Mouse (Mus musculus): ENCODE results near the gene Tmem274. TPM values are rescaled to one million over a fixed set of nuclear protein-coding genes. Genes with fewer than 3 reads are reported as not detected.

Tmem274 gene
- polyA plus RNA-seq, 1 experiment from 2014 or later, result 0.53 TPM

DNA sequence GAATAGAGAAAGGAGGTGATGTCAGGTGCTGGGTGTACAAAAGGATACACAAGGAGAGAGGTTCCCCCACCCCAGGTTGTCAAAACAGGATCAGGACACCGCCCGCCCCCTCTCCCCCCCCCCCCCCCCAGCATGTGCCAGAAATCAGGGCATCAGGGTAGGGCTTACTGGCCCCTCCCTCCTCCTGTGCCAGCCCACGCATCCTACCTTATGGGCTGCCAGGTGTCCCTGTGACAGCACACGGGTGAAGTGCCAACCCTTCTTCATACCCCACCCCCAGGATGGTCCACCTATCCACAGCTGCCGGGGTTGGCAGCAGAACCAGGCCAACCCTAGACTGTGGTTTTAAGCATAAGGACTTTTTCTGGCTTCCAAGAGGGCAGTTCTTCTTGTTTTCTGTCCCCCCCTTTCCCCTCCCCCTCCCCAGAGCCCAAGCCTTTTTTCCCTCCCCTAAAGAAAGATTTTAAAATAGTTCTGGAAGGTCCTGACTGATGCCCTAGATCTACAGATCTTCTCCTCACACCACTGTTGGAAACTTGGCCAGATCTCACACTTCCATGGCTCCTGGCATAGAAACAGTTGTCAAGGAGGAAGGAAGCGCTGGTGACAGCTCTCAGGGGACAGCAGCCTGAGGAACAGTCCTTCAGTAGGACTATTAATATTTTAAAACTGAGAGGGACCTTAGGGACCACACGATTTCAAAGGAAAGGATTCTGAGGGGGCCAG is 15.4 kb upstream of the Tmem274 start:
- WGBS, result 56% methylated on average over 6 of the region's 7 CpGs
- Histone ChIP-seq H3K27ac (ENCODE audit: low read length) (no peak overlapping the region), H3K4me3 (ENCODE audit: low read length) (no peak overlapping the region), H3K4me2 (ENCODE audit: low read depth, low read length) (no peak overlapping the region), H3K4me1 (replicated peaks; ENCODE audit: control insufficient read depth, insufficient read depth, low read length) (no peaks in the 10 kb centered on the region), H3K9me3 (ENCODE audit: control insufficient read depth, low read length) (no peaks in the 10 kb centered on the region), H3K36me3 (ENCODE audit: control insufficient read depth, insufficient read depth, low read length) (no peaks in the 10 kb centered on the region), H3K27me3 (ENCODE audit: control insufficient read depth, insufficient read depth, low read depth, low read length) (no peaks in the 10 kb centered on the region), H3K9ac (ENCODE audit: low read length) (no peak overlapping the region)
- no peak for ATAC-seq (ENCODE audit: low read depth)

DNA sequence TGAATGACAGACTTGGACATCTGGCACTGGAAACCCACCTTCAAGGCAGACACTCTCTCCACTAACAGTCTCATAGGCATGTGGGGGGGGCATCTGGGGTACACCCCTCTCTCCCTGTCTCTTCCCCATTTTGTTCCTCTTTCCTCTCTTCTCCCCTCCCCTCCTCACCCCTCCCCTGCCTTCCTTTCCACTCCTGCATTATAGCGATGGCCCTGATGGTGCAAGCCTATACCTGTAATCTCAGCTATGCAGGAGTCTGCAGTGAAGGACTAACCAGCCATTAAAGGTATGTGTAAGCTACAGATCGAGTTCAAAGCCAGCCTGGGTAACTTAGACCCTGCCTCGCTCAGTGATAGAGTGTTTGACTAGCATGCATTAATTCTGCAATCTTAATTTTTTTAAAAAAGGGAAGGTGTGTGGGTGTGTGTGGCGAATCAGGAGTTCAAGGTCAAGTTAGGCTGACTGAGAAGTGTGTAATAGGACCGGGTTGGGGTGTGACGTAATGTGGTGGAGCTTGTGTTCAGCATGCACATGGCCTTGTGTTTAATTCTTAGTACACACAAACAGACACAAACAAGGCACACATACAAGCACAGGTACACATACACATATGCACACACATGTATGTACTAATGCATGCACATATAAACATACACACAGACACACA is 14.7 kb upstream of the Tmem274 start:
- no peaks in the 10 kb centered on the region for H3K27me3 ChIP-seq (ENCODE audit: control insufficient read depth, insufficient read depth, low read depth, low read length)
- H3K27ac ChIP-seq (ENCODE audit: low read length), result no peak overlapping the region
- H3K36me3 ChIP-seq (ENCODE audit: control insufficient read depth, insufficient read depth, low read length), result no peaks in the 10 kb centered on the region
- WGBS, result 67% methylated on average over 6 of the region's 6 CpGs
- ATAC-seq (ENCODE audit: low read depth), result no peak
- no peaks in the 10 kb centered on the region for H3K9me3 ChIP-seq (ENCODE audit: control insufficient read depth, low read length)
- H3K9ac ChIP-seq (ENCODE audit: low read length), result no peak overlapping the region
- H3K4me2 ChIP-seq (ENCODE audit: low read depth, low read length), result no peak overlapping the region
- no peaks in the 10 kb centered on the region for H3K4me1 ChIP-seq (replicated peaks; ENCODE audit: control insufficient read depth, insufficient read depth, low read length)
- no peak overlapping the region for H3K4me3 ChIP-seq (ENCODE audit: low read length)

- 61% methylated on average over 6 of the region's 6 CpGs for WGBS
- Histone ChIP-seq H3K9ac (ENCODE audit: low read length) (no peak overlapping the region), H3K9me3 (ENCODE audit: control insufficient read depth, low read length) (no peaks in the 10 kb centered on the region), H3K27me3 (ENCODE audit: control insufficient read depth, insufficient read depth, low read depth, low read length) (no peaks in the 10 kb centered on the region), H3K4me2 (ENCODE audit: low read depth, low read length) (no peak overlapping the region), H3K36me3 (ENCODE audit: control insufficient read depth, insufficient read depth, low read length) (no peaks in the 10 kb centered on the region), H3K27ac (ENCODE audit: low read length) (no peak overlapping the region), H3K4me3 (ENCODE audit: low read length) (no peak overlapping the region), H3K4me1 (replicated peaks; ENCODE audit: control insufficient read depth, insufficient read depth, low read length) (no peaks in the 10 kb centered on the region)
- no peak for ATAC-seq (ENCODE audit: low read depth)
Measured at GRCm38 (mm10) chr4:149463435-149463950, 13.7 kb upstream of the Tmem274 start.

- Histone ChIP-seq H3K4me2 (ENCODE audit: low read depth, low read length) (no peak overlapping the region), H3K4me1 (replicated peaks; ENCODE audit: control insufficient read depth, insufficient read depth, low read length) (no peaks in the 10 kb centered on the region), H3K36me3 (ENCODE audit: control insufficient read depth, insufficient read depth, low read length) (no peaks in the 10 kb centered on the region), H3K27ac (ENCODE audit: low read length) (no peak overlapping the region), H3K27me3 (ENCODE audit: control insufficient read depth, insufficient read depth, low read depth, low read length) (no peaks in the 10 kb centered on the region), H3K4me3 (ENCODE audit: low read length) (no peak overlapping the region), H3K9me3 (ENCODE audit: control insufficient read depth, low read length) (no peaks in the 10 kb centered on the region), H3K9ac (ENCODE audit: low read length) (no peak overlapping the region)
- WGBS, result 89% methylated on average over 3 of the region's 3 CpGs
- ATAC-seq (ENCODE audit: low read depth), result no peak
Measured at GRCm38 (mm10) chr4:149469557-149469956, 7.6 kb upstream of the Tmem274 start.

DNA sequence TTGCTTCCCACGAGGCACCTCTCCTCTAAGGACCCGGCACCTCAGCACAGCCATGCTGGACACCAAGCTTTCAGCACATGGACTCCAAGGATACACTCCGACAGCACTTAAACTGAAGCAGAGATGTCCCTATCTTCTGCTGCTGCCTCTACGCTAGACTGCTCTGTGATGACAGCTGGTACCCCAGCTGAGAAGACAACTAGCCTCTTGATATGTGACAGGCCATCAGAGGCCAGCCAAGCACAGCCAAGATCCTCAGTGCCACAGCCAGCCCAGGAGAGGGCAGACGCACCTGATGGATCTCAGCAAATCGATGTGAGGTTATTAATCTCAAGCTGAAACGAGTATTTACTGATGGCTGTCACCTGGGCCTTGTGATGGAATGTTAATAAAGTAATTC is 2.1 kb upstream of the Tmem274 start:
- Histone ChIP-seq H3K9ac (ENCODE audit: low read length) (no peak overlapping the region), H3K27ac (ENCODE audit: low read length) (no peak overlapping the region), H3K4me2 (ENCODE audit: low read depth, low read length) (no peak overlapping the region), H3K4me3 (ENCODE audit: low read length) (no peak overlapping the region), H3K27me3 (ENCODE audit: control insufficient read depth, insufficient read depth, low read depth, low read length) (no peaks in the 10 kb centered on the region), H3K4me1 (replicated peaks; ENCODE audit: control insufficient read depth, insufficient read depth, low read length) (no peaks in the 10 kb centered on the region), H3K9me3 (ENCODE audit: control insufficient read depth, low read length) (no peaks in the 10 kb centered on the region), H3K36me3 (ENCODE audit: control insufficient read depth, insufficient read depth, low read length) (no peaks in the 10 kb centered on the region)
- no peak for ATAC-seq (ENCODE audit: low read depth)
- 51% methylated on average over 7 of the region's 7 CpGs for WGBS

GRCm38 (mm10) chr4:149484566-149484965 is 7.4 kb downstream of the Tmem274 start:
- H3K9ac ChIP-seq (ENCODE audit: low read length), result peak overlapping the region; percentile 82
- peak overlapping the region; percentile 81 for H3K4me3 ChIP-seq (ENCODE audit: low read length)
- H3K9me3 ChIP-seq (ENCODE audit: control insufficient read depth, low read length), result no peaks in the 10 kb centered on the region
- H3K4me1 ChIP-seq (replicated peaks; ENCODE audit: control insufficient read depth, insufficient read depth, low read length), result peaks cover 11% of the 10 kb centered on the region
- H3K36me3 ChIP-seq (ENCODE audit: control insufficient read depth, insufficient read depth, low read length), result peaks cover 5% of the 10 kb centered on the region; the same call in 1 of the 2 replicates
- peak; percentile 12; the same call in 1 of the 2 replicates for ATAC-seq (ENCODE audit: low read depth)
- H3K27ac ChIP-seq (ENCODE audit: low read length), result peak overlapping the region; percentile 60; the same call in 1 of the 2 replicates
- 43% methylated on average over 3 of the region's 3 CpGs for WGBS
- H3K27me3 ChIP-seq (ENCODE audit: control insufficient read depth, insufficient read depth, low read depth, low read length), result no peaks in the 10 kb centered on the region
- peak overlapping the region; percentile 92 for H3K4me2 ChIP-seq (ENCODE audit: low read depth, low read length)

DNA sequence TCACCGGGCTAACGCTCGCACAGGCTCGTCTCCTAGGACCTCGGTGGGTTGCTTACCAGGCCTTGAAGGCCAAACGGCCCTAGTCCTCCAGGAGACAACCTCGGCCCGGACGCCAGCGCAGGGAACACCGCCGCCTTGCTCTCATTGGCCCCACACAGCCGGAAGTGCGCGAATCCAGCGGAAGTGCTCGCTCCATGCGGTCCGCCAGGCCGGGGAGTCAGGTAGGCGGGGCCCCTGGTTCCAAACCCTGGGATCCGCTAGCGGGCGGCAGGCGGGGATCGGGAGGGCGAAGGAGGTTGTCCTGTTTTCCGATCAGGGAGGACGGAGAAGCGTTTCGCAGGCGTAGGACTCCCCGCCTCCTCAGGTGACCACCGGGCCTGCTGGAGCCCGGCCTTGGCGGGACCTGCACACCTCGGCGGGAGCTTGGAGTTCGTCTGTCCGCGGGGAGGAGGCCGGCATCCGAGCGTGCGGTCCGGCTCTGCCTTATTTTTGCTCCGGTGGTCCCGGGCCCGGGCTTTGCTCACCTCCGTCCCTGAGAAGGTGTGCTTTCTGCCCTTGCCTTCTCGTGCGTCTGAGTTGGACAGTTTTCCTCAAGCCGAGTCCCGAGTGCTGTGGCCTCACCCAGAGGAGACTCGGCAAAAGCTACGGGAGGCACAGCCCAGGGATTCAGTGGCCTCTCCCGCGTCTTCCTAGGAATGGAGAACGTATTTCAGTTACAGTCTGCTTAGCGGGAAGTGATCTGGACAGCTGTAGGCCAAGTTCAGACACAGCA is 8.1 kb downstream of the Tmem274 start, which contains the start of the genes Nmnat1 and Lzic:
TSS of gene Nmnat1 (minus strand) at position 150 of the 772 bp plus-strand sequence.
TSS of gene Lzic (plus strand) at position 177 of the 772 bp plus-strand sequence.
- H3K4me1 ChIP-seq (replicated peaks; ENCODE audit: control insufficient read depth, insufficient read depth, low read length), result peaks cover 11% of the 10 kb centered on the region
- peak within 1 kb of the TSS; percentile 81 for H3K4me3 ChIP-seq (ENCODE audit: low read length)
- H3K27me3 ChIP-seq (ENCODE audit: control insufficient read depth, insufficient read depth, low read depth, low read length), result no peaks in the 10 kb centered on the region
- H3K27ac ChIP-seq (ENCODE audit: low read length), result peak within 1 kb of the TSS; percentile 79
- no peaks in the 10 kb centered on the region for H3K9me3 ChIP-seq (ENCODE audit: control insufficient read depth, low read length)
- peaks cover 10% of the 10 kb centered on the region; the same call in 1 of the 2 replicates for H3K36me3 ChIP-seq (ENCODE audit: control insufficient read depth, insufficient read depth, low read length)
- peak; percentile 99 for ATAC-seq (ENCODE audit: low read depth)
- H3K9ac ChIP-seq (ENCODE audit: low read length), result peak within 1 kb of the TSS; percentile 82
- peak within 1 kb of the TSS; percentile 92 for H3K4me2 ChIP-seq (ENCODE audit: low read depth, low read length)
- WGBS, result under 1% methylated on average over 54 of the region's 60 CpGs

GRCm38 (mm10) chr4:149485825-149486206 is 8.6 kb downstream of the Tmem274 start:
- no peaks in the 10 kb centered on the region for H3K9me3 ChIP-seq (ENCODE audit: control insufficient read depth, low read length)
- peak; percentile 23; the same call in 1 of the 2 replicates for ATAC-seq (ENCODE audit: low read depth)
- peak overlapping the region; percentile 82 for H3K9ac ChIP-seq (ENCODE audit: low read length)
- H3K27ac ChIP-seq (ENCODE audit: low read length), result peak overlapping the region; percentile 79
- peak overlapping the region; percentile 92 for H3K4me2 ChIP-seq (ENCODE audit: low read depth, low read length)
- under 1% methylated on average over 10 of the region's 10 CpGs for WGBS
- no peaks in the 10 kb centered on the region for H3K27me3 ChIP-seq (ENCODE audit: control insufficient read depth, insufficient read depth, low read depth, low read length)
- H3K4me3 ChIP-seq (ENCODE audit: low read length), result peak overlapping the region; percentile 81
- peaks cover 11% of the 10 kb centered on the region for H3K4me1 ChIP-seq (replicated peaks; ENCODE audit: control insufficient read depth, insufficient read depth, low read length)
- H3K36me3 ChIP-seq (ENCODE audit: control insufficient read depth, insufficient read depth, low read length), result peaks cover 13% of the 10 kb centered on the region; the same call in 1 of the 2 replicates

Data from lung, embryonic 16.5 days (tissue).